Mouse (Mus musculus) cerebellum, adult 11-12 months (tissue): ENCODE data around the gene Tmem234.
"Not testable (repeated sequence)": the region's sequence is repeated elsewhere in the genome, so short reads cannot be mapped to it uniquely, and the experiment has no call there.

ENCODE experiments used
- DNase-seq: peaks from one replicate; pipeline ENCODE4 v3.0.0; 2022

The Tmem234 gene

DNA sequence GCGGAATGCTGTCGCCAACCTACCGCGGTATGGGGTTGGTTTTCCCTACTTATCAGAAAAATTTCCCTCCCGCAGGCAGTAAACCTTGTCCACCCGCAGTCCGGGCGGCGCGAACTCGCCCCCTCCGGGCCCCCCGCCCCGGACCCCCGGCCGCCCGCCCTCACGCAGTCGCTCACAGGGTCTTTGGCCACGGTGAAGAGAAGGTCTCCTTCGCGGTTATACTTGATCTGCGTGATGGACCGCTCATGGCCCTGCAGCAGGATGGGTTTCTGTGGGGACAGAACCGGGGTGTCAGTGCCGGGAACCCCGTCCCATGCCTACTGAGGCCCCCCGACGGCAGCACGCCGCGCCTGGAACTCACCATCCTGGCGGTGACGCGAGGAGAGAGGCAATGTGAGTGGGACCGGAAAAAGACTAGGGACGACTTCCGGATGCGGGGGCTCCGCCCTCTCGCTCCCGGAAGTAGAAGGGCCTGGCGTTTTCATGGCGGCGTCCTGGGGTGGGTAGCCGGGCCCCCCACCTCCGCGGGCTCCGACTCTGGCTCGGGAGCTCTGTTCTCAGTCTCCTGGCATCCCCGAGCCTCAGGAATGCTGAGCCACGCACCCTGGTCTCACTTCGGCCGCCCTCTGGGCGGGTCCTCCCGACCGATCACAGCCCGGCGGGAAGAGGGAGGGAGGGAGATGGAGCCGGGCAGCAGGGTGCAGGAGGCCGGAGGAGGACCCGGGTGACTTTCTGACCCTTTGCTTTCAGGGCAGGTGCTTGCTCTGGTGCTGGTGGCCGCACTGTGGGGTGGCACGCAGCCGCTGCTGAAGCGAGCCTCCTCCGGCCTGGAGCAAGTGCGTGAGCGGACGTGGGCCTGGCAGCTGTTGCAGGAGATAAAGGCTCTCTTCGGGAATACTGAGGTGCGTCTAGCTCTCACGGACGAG, at the start of gene Tmem234, which contains the start of gene Eif3i:
Gene Tmem234, plus strand, starts transcription at position 436 of the 926 bp plus-strand sequence.
Gene Eif3i, minus strand, starts transcription at position 416 of the 926 bp plus-strand sequence.
- peak; percentile 79 for DNase-seq

DNA sequence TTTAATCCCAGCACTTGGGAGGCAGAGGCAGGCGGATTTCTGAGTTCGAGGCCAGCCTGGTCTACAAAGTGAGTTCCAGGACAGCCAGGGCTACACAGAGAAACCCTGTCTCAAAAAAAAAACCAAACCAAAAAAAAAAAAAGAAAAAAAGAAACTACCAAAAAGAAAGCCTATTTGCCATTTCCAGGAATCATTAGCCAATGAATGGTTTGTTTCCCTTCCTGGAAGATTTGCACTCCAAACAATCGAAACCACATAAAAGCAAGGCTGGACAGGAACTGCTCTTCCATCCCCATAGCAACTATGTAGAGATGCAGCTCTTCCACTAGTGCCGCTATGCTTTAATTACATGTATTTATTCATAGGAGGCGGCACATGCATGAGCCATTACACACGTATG, 46.0 kb upstream of the Tmem234 start:
- DNase-seq = not testable (repeated sequence)

DNA sequence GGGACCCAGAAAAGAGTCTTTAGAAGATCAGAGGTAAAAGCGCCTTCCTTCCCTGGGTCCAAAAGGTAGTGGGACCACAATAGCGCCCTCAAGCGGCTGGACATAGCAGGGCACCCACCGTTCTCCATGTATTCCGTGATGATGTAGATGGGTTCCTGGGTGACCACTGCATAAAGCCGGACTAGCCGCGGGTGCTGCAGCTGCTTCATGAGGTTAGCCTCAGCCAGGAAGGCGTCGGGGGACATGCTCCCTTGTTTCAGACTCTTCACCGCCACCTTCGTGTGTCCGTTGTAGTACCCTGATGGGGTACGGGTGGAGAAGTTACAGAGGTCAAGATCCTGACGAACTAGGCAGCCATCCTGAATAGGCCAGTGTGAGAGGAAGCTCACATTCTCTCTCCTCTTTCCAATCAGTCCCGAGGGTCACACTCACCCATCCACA, 45.0 kb upstream of the Tmem234 start:
- DNase-seq = peak; percentile 51

DNA sequence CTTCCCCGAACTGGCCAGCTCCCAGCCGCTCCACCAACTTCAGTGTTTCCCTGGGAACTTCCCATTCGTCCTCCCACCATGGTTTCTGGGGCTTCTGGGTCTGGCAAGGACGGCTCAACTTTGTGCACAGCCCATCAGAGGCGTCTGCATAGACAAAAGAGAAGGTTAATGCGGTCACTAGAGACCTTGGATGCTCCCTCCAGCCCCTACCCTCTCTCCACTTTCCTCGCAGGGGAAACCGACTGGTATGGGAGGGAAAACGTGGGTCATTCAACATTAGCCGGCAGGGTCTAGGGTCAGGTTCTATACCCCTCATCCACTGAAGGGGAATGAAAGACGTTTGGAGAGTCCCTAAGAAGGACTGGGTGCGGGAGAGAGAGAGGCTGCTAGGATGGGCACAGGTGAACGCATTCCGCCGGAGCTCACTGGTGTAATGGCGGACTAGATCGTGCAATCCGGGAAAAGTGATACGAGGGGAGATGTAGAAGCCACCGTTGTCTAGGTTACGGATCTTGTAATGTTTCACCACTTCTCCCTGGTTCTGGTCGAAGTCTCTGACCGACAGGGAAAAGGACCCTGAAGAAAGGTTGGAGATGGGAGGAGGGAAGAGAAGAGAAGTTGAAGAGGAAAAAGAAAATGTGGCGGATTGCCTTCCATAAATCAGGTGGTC, 44.5 kb upstream of the Tmem234 start:
- DNase-seq = no peak

DNA sequence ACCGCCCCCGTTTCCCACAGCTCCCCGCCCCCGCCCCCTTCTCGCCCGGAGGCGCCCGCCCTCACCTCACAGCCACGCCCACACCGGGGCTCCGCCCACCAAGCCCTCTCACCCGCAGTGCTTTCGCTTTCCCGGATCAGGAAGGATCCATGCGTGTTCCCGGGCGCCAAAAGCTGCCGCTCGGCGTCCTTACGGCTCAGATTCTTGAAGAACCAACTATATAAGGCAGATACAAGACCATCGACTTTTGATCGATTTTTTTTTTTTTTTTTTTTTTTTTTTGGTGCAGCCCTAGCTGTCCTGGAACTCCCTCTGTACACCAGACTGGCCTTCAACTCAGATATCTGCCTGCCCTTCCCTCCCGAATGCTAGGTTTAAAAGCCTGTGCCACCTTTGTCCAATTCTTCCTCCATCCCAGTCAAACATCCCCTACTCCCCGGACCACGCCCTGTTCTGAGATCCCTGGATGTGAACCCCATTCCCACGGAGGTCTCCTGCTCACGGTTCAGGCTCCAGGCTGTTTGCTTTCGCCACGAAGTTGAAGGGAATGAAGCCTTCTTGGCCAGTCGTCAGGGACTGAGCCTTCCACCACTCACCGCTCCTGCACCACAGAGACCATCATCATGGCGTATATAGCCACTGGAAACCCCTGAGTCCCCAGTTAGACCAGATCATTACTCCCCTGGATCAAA, 43.8 kb upstream of the Tmem234 start:
- peak; percentile 71 for DNase-seq

DNA sequence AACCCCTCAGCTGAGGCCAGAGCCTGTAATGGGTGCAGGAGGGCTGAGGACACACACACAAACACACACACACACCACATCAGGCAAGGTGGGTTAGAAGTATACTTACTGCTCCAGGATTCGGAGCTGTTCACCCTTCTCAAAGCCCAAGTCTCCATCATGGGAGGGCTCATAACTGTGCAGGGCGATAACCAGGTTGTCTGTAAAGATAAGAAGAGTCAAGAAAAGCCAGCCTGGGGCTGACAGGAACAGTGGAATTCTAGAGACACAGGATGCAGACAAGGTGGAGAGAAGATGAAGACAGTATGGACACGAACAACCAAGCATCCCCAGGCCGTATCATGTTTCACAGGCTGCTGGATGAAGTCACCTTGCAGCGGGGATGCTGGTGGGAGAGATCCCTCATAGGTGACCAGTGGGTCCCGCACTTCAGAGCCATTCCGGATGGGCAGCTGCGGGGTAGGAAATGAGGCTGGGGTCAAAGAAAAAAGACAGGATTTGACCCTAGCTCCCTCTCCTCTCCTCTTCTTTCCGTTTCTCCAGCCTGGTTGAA, 43.1 kb upstream of the Tmem234 start:
- no peak for DNase-seq

DNA sequence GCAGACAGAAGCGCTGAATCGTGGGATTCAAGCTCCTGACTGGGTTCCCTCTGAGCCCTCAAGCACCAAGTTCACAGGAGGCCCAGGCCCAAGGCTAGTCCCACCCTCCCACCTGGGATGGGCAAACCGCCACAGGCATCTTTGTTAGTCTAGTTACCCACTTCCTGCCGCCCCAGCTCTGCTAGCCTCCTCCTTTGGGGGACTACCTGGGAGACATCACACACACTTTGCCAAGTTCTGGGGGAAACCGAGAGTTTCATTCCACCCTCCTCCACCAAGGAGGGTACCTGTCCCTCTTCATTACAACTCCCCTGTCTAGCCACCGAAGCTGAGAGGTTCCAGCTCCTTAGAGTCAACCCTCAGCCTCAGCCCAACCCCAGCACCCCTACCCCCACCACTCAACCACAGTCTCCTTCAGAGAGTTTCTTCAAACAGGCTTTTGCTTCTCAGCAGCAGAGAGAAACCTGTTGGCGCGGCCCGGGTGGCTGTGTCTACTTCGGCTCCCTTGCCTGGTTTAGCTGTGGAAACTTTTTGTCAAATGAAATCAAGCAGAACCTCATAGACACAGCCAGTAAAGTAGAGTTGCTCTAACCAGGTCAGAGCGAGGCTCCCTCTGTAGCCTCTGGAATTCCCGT, 42.0 kb upstream of the Tmem234 start:
- DNase-seq = no peak

DNA sequence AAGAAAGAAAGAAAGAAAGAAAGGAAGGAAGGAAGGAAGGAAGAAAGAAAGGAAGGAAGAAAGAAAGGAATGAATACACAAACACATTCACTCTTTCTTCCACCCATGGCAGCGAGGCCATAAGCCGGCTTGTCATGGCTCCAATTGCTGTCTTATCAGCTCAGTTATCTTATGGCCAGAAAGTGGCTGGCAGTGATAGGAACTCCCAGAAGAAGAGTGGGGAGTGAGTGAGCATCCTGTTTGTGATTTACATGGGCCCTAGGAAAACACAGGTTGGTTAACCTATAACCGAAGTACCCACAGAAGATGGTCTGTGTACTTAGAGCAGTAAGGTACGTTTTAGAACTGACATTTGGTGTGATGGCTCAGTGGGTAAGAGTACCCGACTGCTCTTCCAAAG, 39.3 kb upstream of the Tmem234 start:
- DNase-seq = no peak

DNA sequence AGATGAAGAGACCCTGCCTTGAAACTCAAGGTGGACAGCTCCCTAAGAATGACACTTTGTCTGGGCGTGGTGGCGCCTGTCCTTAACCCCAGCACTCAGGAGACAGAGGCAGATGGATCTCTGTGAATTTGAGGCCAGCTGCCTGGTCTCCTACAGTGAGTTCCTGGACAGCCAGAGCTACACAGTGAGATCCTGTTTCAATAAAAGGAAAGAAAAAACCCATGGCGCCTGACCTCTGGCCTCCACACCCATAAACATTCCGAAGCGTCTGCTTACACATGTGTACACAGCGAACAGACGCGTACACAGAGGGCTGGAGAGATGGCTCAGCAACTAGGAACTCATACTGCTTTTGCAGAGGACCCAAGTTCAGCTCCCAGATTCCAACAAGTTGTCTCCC, 36.8 kb upstream of the Tmem234 start:
- no peak for DNase-seq

DNA sequence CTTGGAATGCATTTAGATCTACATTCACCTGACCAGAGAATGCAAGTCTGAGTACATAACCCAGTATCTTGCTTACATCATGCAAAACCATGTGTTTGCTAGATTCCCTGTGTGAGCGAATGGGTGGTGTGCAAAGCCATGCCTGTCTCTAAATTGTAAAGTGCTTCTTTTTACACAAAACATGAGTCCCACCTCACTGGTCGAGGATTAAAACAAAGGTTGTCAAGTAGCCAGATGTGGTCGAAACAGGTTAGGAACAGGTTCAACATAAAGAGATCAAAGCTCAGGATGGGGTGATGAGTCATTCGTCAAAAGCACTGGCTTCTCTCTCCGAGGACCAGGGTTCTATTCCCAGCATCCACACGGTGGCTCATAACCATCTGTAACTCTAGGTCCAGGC, 35.3 kb upstream of the Tmem234 start:
- no peak for DNase-seq

DNA sequence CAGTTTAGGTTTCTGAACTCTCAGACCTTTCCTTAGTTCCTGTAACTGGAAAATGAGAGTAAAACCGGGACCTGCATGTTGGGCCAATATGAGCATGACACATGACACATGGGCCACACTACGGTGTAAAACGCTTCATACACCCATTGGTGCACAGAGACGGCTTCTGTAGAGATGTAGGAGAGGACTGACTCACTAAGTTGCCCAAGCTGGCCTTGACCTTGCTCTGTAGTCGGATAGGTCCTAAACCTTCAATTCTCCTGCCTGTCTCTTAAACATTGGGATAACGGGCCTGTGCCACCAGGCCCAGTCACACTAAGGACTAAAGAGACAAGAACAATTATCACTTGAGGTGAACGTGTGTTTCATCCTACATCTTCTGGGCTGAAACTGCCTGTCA, 32.1 kb upstream of the Tmem234 start:
- no peak for DNase-seq

DNA sequence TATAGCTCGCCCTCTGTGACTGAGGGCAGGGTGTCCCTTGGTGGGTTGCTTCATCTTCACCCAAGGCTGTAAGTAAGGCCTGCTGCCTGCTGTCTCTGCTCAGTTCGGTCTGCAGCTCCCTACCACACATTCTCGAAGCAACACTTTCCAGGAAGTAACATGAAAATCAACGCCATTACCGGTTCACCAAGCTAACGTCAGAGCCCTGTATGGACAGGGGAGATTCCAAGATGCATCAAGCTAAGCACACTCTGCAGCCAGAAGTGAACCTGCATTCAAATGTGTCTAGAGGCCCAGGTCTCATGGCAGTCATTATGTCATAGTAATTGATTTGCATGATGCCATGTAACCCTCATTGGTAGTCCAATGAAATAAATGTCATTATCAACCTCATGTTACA, 30.4 kb upstream of the Tmem234 start:
- DNase-seq = no peak

DNA sequence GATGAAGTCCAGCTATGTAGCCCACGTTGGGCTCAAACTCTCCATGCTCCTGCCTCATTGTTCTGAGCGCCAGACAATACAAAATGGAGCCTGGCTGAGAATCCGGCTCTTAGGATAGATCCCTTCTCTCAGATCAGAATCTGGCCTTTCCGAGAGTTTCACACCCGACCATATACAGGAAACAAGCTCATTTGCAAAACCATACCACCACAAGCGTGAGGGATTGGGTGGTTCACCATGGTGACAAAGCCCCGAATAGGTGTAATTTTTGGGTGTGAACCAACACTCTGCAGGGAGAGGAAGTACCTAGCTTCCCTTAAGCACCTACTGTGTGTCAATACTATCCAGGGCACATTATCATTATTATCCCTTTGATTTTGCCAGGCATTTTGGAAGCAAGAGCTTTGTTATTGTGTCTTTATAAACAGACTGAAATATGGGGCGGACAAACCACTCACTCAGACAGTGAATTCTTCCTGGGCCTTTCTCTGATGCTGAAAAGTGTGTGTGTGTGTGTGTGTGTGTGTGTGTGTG, 28.9 kb upstream of the Tmem234 start:
- no peak for DNase-seq

DNA sequence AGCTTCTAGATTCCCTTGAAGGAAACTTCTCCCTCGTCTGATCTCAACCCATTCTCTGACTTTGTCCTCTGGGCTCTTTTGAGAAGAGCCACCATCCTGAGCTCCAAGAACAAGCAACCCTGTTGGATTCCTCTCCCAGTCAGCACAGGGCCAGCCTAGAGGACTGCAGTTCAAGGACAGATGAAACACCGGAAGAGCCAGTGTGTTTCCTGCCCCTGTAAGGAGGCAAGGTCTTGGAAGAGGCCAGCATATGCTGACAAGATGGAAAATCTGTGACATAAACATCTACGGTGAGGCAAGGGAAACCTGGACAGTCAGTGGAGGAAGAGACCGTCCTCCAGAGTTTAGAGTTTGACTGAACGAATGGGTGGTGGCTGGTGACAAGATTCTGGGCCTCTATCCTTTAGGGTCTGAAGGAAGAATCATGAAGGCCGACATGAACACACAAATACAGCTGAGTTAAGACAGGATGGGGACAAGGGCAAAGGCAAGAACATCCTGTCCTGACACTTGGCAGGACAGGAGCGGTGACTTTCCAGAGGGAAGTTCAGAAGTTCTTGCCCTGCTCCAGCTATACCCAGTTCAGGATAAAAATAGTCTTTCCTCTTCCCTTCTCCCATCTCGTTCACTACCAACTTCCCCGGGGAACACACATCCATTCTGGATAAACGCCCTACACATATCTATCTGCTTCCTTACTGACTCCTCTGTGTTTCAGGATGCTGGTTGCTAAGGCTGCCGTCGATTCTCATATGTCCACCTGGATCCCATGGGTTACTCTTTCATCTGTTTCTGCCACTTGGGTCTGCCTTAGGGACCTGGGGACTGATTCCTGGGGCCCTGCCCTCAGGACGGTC, 28.0 kb upstream of the Tmem234 start:
- DNase-seq = no peak

DNA sequence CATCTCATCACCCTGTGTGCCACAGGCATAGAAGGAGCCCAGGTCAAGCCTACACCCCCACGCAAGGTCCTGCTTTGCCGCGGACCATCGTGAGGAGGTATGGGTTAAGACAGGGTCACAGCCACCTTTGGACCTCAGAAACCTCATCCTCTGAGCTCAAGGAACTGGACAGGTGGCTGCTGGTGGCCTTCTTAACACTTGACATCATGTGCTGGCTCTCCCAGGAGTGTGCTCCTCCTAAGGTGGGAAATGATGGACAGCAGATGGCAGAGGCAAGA, 27.4 kb upstream of the Tmem234 start:
- no peak for DNase-seq

DNA sequence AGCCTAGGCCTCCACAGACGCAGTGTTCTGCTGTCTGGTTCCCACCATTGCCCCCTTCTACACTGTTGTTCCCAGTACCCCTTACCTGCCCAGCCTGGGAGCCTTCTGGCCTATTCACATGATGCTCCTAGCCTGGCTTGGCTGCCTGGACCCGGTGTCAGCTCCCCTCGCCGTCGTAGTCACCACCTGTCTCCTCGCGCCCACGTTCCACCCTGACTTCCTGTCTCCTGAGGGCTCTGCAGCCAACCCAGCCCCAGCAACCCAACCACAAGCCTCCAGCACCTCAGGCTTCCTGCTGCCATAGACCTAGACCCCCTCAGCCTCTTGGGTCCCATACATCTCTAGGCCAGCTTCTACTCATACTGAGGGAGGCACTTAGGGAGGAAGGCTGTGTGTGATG, 27.0 kb upstream of the Tmem234 start, which contains the start of gene Lck:
Gene Lck, minus strand, starts transcription at position 212 of the 400 bp plus-strand sequence.
- DNase-seq = no peak

DNA sequence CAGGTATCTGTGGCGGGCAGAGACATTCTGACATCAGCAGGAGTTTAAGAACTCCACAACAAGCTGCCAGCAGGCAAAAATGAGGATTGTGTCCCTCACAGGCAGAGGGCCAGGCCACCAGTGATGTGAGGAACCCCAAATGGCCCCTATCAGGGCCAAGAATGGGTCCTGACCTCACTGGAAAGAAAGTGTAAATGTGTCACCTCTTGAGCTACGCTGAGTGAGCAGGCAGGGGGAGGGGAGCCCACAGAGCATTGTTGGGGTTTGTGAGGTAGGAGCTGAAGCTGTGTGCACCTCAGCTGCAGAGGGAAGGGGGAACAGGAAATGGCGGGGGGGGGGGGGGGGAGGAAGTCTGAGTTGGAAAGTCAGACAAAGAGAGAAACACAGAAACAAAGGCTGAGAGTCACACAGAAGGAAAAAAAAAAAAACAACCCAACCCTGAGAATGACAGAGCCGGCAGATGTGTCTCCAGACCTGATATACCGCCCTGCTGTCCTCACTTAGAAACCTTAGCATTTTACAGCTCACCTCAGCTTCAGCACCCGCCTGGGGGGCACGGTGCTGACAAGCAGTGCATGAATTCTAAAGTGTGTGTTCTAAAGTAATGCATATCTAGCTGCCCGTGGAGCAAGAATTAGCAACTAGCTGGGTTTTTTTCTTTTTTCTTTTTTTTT, 25.2 kb upstream of the Tmem234 start:
- DNase-seq = no peak

DNA sequence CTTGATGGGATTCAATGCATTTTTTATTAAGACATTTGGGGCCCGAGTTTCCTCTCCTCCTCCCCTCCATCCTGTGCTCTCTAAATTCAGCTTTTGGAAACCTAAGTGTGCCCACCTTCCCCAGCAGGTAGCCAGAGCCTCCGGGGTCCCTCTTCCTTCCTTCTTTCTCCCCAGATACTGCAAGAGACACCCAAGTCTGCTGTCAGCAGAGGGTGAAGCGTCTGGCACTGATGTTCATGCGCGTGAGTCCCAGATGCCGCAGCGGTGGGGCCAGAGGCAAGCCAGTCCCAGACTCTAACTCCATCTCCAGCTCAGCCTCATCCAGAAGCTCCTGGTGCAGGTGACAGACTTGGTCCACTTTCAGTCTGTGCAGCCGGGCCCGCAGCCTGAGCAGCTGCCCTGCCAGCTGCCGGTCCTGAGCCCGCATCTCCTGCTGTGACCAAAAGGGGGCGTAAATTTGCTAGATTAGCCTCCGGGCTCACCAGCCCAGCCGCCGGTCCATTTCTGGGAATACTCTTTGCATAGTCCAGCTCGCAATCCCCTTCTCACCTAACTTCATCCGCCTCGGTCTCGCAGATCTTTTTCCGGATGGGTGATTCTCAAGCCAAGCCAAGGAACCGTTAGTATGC, 23.5 kb upstream of the Tmem234 start:
- peak; percentile 31 for DNase-seq

DNA sequence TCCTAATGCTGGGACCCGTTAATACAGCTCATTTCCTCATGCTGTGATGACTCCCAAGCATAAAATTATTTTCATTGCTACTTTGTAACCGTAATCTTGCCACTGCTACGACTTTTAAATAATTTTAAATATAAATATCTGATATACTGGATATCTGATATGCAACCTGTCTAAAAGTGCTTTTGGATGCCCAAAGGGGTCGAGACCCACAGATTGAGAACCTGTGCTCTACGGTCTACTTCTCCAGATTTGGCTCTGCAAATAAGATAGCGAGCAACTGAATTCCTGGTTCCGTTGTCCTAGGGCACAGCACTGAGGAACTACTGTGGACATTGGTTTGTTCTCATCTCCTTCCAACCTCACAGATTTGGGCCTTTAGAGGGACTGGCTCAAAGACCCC, 22.8 kb upstream of the Tmem234 start:
- no peak for DNase-seq

DNA sequence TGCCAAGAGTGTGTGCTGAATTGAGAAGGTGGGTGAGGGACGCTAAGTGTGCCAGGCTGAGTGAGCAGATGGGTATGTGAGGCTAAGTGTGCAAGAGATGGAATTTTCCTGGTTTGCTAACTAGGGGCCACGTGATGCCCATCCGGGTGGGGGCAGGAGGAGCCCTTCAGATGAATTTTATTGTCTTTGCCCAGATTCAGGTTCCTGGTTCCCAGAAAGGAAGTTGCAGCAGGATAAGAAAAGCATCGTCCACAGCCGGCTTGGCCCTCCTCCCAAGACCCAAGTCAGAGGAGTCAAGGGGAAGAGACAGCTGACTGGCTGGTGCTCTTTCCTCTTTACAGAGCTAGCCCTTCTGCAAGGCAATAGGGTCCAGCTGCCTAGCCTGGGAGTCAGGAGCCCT, 22.0 kb upstream of the Tmem234 start, which contains the start of gene Fam167b:
Gene Fam167b, minus strand, starts transcription at position 84 of the 400 bp plus-strand sequence.
- DNase-seq = no peak
